27 mouse cellular contexts compared by ENCODE assay signal in genomic region chr10:63805551-63805950, GRCm38 (mm10).
"Had no signal": no experiment of that assay in that cellular context is flagged by ENCODE, and none has a peak within 500 bp of the region (broad histone marks: within the 10 kb centered on the region; RNA-seq: fewer than 3 reads in every experiment).

No protein-coding gene starts in this region.

- H3K4me2 ChIP-seq: heart, embryonic 11.5 days; heart, embryonic 13.5 days; heart, embryonic 15.5 days; hindbrain, embryonic 13.5 days; hindbrain, embryonic 15.5 days; kidney, embryonic 15.5 days; limb, embryonic 13.5 days; limb, embryonic 15.5 days; liver, embryonic 12.5 days had no signal

- H3K9ac ChIP-seq: heart, embryonic 13.5 days; heart, embryonic 15.5 days; hindbrain, embryonic 13.5 days; hindbrain, embryonic 15.5 days; kidney, embryonic 15.5 days; limb, embryonic 13.5 days; limb, embryonic 15.5 days; liver, embryonic 12.5 days; liver, embryonic 14.5 days had no signal

- ATAC-seq: hindbrain, postnatal 0 days; intestine, embryonic 16.5 days; liver, embryonic 12.5 days had no signal

- H3K27me3 ChIP-seq: heart, embryonic 13.5 days; heart, embryonic 15.5 days; hindbrain, embryonic 13.5 days; hindbrain, embryonic 15.5 days; kidney, embryonic 15.5 days; limb, embryonic 13.5 days; limb, embryonic 15.5 days; liver, embryonic 12.5 days had no signal

- DNase-seq: gastrocnemius, postnatal 14 days; gastrocnemius, postnatal 36 days; heart, adult 11 months; heart, adult 2 months; heart, postnatal 14 days; heart, postnatal 36 days; kidney, adult 11 months; kidney, adult 2 months; kidney, adult 9 months; kidney, postnatal 14 days; kidney, postnatal 36 days; layer of hippocampus, adult 9-11 months; layer of hippocampus, postnatal 36 days; left cerebral cortex, postnatal 4 days had no signal

- H3K4me3 ChIP-seq: heart, adult 2 months; heart, embryonic 13.5 days; heart, embryonic 15.5 days; hindbrain, embryonic 13.5 days; hindbrain, embryonic 15.5 days; kidney, embryonic 15.5 days; limb, embryonic 13.5 days; limb, embryonic 15.5 days; liver, embryonic 12.5 days had no signal

- H3K9me3 ChIP-seq: heart, embryonic 13.5 days; heart, embryonic 15.5 days; hindbrain, embryonic 13.5 days; hindbrain, embryonic 15.5 days; kidney, embryonic 15.5 days; limb, embryonic 13.5 days; limb, embryonic 15.5 days had no signal

- H3K4me1 ChIP-seq: hindbrain, embryonic 13.5 days; hindbrain, embryonic 15.5 days; kidney, embryonic 15.5 days; limb, embryonic 13.5 days; limb, embryonic 15.5 days; liver, embryonic 12.5 days had no signal

- H3K27ac ChIP-seq: heart, adult 2 months; heart, embryonic 13.5 days; heart, embryonic 15.5 days; hindbrain, embryonic 13.5 days; hindbrain, embryonic 15.5 days; hindbrain, postnatal 0 days; kidney, embryonic 15.5 days; kidney, postnatal 0 days; limb, embryonic 13.5 days; limb, embryonic 15.5 days; liver, embryonic 12.5 days; liver, embryonic 14.5 days had no signal

- H3K36me3 ChIP-seq: heart, embryonic 15.5 days; hindbrain, embryonic 13.5 days; hindbrain, embryonic 15.5 days; kidney, embryonic 15.5 days; limb, embryonic 13.5 days; limb, embryonic 15.5 days; liver, embryonic 12.5 days had no signal
